Mouse (Mus musculus): ENCODE measurements around the gene Utrn. TPM values are rescaled to one million over a fixed set of nuclear protein-coding genes. Genes with fewer than 3 reads are reported as not detected.

The Utrn gene
- polyA plus RNA-seq, 1 experiment from 2014 or later, result 16.0 TPM

GRCm38 (mm10) chr10:12374741-12375140, 494.4 kb downstream of the Utrn start:
- H3K27ac ChIP-seq (ENCODE audit: low read depth, low read length), result no peak overlapping the region
- H3K4me1 ChIP-seq (ENCODE audit: control insufficient read depth, insufficient read depth, low read length), result no peaks in the 10 kb centered on the region
- no peaks in the 10 kb centered on the region for H3K27me3 ChIP-seq (ENCODE audit: control insufficient read depth, insufficient read depth, low read length)
- no peak overlapping the region for H3K4me2 ChIP-seq (ENCODE audit: low read depth, low read length)
- H3K9ac ChIP-seq (replicated peaks; ENCODE audit: low read depth, low read length), result no peak overlapping the region
- no peaks in the 10 kb centered on the region for H3K9me3 ChIP-seq (ENCODE audit: control insufficient read depth, low read length)
- no peak for ATAC-seq (ENCODE audit: low read depth)
- no peak overlapping the region for H3K4me3 ChIP-seq (ENCODE audit: low read depth, low read length)
- H3K36me3 ChIP-seq (ENCODE audit: control insufficient read depth, insufficient read depth, low read length), result no peaks in the 10 kb centered on the region
- 93% methylated on average over 1 of the region's 1 CpGs for WGBS

GRCm38 (mm10) chr10:12354556-12354955, 514.6 kb downstream of the Utrn start:
- Histone ChIP-seq H3K9me3 (ENCODE audit: control insufficient read depth, low read length) (no peaks in the 10 kb centered on the region), H3K27ac (ENCODE audit: low read depth, low read length) (no peak overlapping the region), H3K36me3 (ENCODE audit: control insufficient read depth, insufficient read depth, low read length) (no peaks in the 10 kb centered on the region), H3K4me3 (ENCODE audit: low read depth, low read length) (no peak overlapping the region), H3K27me3 (ENCODE audit: control insufficient read depth, insufficient read depth, low read length) (no peaks in the 10 kb centered on the region), H3K4me1 (ENCODE audit: control insufficient read depth, insufficient read depth, low read length) (no peaks in the 10 kb centered on the region), H3K9ac (replicated peaks; ENCODE audit: low read depth, low read length) (no peak overlapping the region), H3K4me2 (ENCODE audit: low read depth, low read length) (no peak overlapping the region)
- 89% methylated on average over 4 of the region's 4 CpGs for WGBS
- ATAC-seq (ENCODE audit: low read depth), result no peak

GRCm38 (mm10) chr10:12354106-12354505, 515.1 kb downstream of the Utrn start:
- Histone ChIP-seq H3K9me3 (ENCODE audit: control insufficient read depth, low read length) (no peaks in the 10 kb centered on the region), H3K4me2 (ENCODE audit: low read depth, low read length) (no peak overlapping the region), H3K4me3 (ENCODE audit: low read depth, low read length) (no peak overlapping the region), H3K4me1 (ENCODE audit: control insufficient read depth, insufficient read depth, low read length) (no peaks in the 10 kb centered on the region), H3K9ac (replicated peaks; ENCODE audit: low read depth, low read length) (no peak overlapping the region), H3K27me3 (ENCODE audit: control insufficient read depth, insufficient read depth, low read length) (no peaks in the 10 kb centered on the region), H3K36me3 (ENCODE audit: control insufficient read depth, insufficient read depth, low read length) (no peaks in the 10 kb centered on the region), H3K27ac (ENCODE audit: low read depth, low read length) (no peak overlapping the region)
- WGBS, result 77% methylated on average over 5 of the region's 5 CpGs
- ATAC-seq (ENCODE audit: low read depth), result no peak

- H3K4me1 ChIP-seq (ENCODE audit: control insufficient read depth, insufficient read depth, low read length), result no peaks in the 10 kb centered on the region
- 0 out of 2 replicates have a peak, but pooled peaks have one; percentile 46 for ATAC-seq (ENCODE audit: low read depth)
- no peak overlapping the region for H3K4me3 ChIP-seq (ENCODE audit: low read depth, low read length)
- no peaks in the 10 kb centered on the region for H3K27me3 ChIP-seq (ENCODE audit: control insufficient read depth, insufficient read depth, low read length)
- no peaks in the 10 kb centered on the region for H3K9me3 ChIP-seq (ENCODE audit: control insufficient read depth, low read length)
- no peak overlapping the region for H3K4me2 ChIP-seq (ENCODE audit: low read depth, low read length)
- no peak overlapping the region for H3K27ac ChIP-seq (ENCODE audit: low read depth, low read length)
- WGBS, result 67% methylated on average over 10 of the region's 10 CpGs
- no peak overlapping the region for H3K9ac ChIP-seq (replicated peaks; ENCODE audit: low read depth, low read length)
- H3K36me3 ChIP-seq (ENCODE audit: control insufficient read depth, insufficient read depth, low read length), result no peaks in the 10 kb centered on the region
Measured at GRCm38 (mm10) chr10:12339704-12340558, 529.2 kb downstream of the Utrn start.

DNA sequence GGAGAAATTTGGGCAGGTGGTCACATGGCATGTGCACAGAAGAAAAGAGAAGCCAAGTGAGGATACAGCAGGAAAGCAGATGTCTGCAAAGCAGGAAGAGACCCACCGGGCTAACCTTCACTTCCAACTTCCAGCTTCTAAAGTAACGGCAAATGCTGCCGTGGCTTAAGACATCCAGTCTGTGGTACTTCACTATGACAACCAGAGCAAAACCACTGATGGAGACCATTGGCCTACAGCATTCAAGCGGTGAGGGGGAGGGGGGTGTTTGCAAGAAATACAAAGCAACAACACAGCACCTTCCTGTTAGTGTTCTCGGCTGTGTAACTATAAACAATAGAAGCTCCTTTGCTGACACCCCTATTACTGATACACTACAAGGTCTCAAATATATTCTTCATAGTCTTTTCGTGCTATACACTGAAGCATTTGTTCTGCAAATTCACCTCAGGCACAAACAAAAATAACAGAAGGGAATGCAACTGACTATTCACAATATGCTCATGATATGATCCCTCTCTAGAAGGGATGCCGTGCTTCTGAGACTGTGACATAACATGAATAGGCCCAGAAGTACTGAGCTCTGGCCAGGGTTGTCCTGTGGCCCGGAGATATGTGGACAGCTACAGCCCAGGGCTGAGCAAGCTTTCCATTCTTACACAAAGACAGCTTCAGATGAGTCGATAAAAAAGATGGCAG, 530.0 kb downstream of the Utrn start:
- H3K4me2 ChIP-seq (ENCODE audit: low read depth, low read length), result no peak overlapping the region

More for the DNA sequence above, 530.0 kb downstream of the Utrn start:
- Histone ChIP-seq H3K4me3 (ENCODE audit: low read depth, low read length) (no peak overlapping the region), H3K27me3 (ENCODE audit: control insufficient read depth, insufficient read depth, low read length) (no peaks in the 10 kb centered on the region), H3K27ac (ENCODE audit: low read depth, low read length) (no peak overlapping the region), H3K36me3 (ENCODE audit: control insufficient read depth, insufficient read depth, low read length) (no peaks in the 10 kb centered on the region), H3K4me1 (ENCODE audit: control insufficient read depth, insufficient read depth, low read length) (no peaks in the 10 kb centered on the region), H3K9me3 (ENCODE audit: control insufficient read depth, low read length) (no peaks in the 10 kb centered on the region), H3K9ac (replicated peaks; ENCODE audit: low read depth, low read length) (no peak overlapping the region)
- 81% methylated on average over 9 of the region's 9 CpGs for WGBS
- no peak for ATAC-seq (ENCODE audit: low read depth)

Other genes starting within 250 kb of the Utrn start
- 0.66 and 3.0 TPM in 2 replicates for gene Stx11, start 94.9 kb upstream of the Utrn start, polyA plus RNA-seq (2014; fragmentation: Nextera tagmentation; extraction: Ambion mirVana)
- 25.5 and 28.0 TPM in 2 replicates for gene Sf3b5, start 136.0 kb upstream of the Utrn start, polyA plus RNA-seq (2014; fragmentation: Nextera tagmentation; extraction: Ambion mirVana)
- gene Plagl1, start 191.1 kb upstream of the Utrn start, polyA plus RNA-seq (2014; fragmentation: Nextera tagmentation; extraction: Ambion mirVana), result 29.0 and 38.5 TPM in 2 replicates